Mouse (Mus musculus) frontal cortex, postnatal 36 days (tissue): ENCODE data around the gene Ercc6.

Source experiments
- DNase-seq, 2 experiments: peaks; one replicate each; pipeline ENCODE4 v3.0.0; 2022; ENCODE audit warnings: low spot score in 2 of 2

The Ercc6 gene

DNA sequence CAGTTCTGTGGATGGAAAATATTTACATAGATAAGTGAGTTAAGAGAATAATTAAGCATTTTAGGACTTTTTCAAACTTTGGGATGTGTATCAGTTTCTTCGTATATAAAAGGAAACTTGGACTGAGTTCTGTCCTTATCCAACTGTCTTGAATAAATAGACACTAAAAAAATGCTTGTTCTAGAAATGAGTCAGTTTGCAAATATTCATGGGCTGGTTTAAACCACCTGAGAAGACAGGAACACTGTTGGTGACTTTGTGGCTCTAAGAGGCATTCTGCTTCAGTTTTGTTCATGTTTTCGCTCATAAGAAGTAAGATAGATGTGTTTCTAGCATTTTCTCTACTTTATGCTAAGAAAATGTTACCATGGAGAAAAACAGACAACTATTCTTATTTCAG, 5.2 kb downstream of the Ercc6 start:
- no peak for DNase-seq

DNA sequence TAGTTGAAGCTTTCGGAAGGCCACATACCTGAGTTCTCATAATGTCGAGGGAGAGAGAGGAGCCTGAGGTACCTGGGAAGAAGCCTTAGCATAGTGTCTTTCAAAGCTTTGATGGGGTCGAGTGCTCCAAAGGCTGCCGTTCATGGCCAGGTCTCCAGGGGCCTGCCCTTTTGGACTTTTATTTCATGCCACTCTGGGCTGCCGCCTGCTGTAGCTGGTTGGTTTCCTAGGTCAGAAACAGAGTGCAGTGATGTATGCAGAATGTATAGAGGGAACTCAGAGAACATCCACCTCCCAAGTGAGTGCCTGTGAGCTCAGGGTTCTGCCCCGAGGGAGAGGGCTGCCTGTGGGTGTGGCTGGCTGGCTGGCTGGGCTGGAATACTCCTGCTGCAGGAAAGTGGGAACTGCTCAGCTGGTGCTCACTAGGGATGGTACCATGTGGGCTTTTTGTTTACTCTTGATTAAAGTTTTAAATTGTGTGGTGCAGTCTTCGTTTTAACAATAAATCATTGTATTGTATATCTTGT, 7.1 kb downstream of the Ercc6 start:
- DNase-seq, result no peak

DNA sequence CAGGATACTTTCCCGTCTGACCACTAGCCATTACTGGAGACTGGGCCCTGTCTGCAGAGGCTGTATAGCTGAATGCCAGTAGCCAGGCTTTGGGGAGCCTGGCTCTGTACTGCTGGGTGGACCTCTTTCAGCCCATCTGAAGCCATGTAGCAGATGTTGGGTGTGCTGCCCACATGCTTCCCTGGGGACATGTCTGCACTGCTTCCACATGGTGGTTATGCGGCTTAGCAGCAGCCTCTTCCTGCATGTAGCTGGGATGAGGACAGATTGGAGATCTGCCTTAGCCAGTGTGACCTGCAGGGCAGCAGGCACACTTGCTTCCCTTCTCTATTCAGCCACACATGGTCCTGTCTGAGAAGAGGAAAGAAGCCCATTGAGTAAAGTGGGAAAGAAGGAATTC, 9.0 kb downstream of the Ercc6 start:
- no peak for DNase-seq

DNA sequence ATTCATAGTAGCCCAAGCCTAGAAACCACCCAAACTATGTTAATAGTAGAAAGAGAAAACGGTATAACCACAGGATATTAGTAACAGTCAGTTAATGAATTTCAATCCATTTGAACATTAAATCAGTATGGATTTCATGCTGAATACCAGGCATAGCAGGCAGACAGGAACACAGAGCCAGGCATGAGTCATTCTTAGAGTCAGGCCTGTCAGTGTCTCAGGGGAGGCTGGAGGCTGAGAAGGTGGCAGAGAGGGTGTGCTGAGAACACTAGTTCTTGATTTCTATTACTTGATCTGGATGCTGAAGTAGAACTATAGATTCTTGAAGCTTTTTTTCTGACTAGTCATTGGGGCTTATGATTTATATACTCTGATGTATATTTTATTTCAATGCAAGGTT, 10.8 kb downstream of the Ercc6 start:
- no peak for DNase-seq

DNA sequence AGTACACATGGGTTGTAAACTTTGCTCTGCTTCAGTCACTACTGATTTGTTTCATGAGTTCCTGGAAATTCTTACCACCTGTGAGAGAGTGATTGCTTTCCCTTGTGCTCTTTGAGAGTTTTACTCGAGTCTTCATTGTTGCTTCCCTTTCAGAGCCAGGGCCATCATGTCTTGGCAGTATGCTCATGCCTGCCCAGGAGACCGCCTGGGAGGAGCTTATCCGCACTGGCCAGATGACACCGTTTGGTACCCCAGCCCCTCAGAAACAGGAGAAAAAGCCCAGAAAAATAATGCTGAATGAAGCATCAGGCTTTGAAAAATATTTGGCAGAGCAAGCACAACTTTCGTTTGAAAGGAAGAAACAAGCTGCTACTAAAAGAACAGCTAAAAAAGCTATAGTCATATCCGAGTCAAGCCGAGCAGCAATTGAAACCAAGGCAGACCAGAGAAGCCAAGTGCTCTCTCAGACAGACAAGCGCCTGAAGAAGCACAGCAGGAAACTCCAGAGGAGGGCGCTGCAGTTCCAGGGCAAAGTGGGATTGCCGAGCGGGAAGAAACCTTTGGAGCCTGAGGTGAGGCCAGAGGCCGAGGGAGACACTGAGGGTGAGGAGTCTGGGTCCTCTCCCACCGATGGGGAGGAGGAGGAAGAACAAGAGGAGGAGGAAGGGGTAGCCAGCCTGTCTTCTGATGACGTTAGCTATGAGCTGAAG, 12.8 kb downstream of the Ercc6 start:
- no peak for DNase-seq

DNA sequence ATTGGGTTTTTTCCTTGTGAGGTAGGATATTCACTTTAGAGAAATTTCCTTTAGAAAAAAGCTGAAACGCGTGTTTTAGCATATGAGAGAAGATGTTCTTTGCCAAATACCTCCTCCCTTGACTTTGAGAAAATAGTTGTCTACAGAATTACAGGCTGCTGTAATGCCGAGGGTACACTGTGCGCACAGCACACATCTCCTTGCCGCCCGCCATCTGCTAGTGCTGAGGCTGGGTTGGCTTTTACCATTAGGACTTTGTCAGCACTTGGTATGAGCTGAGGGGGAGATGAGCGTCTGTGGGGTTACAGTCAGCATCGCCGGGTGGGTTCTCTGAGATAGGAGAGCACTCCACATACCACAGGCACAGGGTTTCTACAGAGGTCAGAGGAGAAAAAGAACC, 13.9 kb downstream of the Ercc6 start:
- no peak for DNase-seq

DNA sequence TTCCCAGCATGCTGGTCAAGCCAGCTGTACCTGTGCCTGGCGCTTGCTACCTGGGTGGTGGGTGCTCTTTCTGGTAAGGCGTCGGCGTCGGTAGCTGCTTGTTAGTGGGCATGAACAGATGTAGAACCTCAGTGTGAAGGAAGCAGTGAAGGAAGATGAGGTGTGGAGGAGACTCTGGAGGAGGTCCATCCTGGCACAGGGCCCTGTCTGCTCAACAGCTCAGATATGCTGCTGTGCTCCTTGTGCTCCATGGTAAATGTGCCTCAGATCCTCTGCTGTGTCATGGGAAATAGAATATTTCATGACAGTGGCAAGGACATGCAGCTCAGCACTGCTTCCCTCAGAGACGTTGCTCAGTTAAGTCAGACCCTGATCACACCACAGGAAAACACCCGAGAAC, 15.7 kb downstream of the Ercc6 start:
- DNase-seq, result peak; percentile 63 to 70

DNA sequence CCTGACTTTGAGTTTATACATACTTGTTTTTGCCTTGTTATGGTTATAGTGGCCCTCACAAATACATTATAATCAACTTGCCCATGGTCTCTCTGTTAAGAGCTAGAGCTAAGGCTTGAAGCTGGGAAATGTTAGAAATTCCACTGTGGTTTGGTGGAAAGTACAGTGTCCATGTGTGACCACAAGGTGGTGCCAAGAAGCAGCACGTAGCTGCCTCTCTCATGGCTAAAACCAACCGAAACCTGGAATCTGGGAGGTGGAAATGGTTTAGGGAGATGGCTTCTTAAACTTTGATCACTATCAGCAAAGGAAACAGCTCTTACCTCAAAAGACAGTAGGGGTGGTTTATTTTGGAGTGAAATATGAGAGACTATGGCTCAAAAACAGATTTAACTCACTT, 17.6 kb downstream of the Ercc6 start:
- DNase-seq, result peak in 1 of 2 experiments; percentile 65

DNA sequence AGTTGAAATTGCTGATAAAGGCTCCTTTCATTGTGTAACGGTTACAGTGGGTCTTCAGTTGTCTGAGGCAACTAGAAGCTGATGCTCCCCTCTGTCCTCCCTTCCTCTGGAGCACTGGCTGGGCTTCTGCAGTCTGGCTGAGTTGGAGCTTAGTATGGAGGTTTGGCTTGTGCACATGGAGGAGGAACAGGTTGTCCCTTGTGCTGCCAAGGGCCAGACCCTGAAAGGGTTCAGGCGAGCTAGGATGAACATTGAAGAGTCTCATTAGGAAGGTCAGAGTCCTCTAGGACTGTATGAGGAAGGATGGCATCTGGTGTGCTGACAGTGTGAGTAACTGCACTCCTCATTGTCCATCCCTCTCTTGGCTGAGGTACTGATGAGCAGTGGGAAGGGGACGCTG, 18.1 kb downstream of the Ercc6 start:
- DNase-seq, result no peak

DNA sequence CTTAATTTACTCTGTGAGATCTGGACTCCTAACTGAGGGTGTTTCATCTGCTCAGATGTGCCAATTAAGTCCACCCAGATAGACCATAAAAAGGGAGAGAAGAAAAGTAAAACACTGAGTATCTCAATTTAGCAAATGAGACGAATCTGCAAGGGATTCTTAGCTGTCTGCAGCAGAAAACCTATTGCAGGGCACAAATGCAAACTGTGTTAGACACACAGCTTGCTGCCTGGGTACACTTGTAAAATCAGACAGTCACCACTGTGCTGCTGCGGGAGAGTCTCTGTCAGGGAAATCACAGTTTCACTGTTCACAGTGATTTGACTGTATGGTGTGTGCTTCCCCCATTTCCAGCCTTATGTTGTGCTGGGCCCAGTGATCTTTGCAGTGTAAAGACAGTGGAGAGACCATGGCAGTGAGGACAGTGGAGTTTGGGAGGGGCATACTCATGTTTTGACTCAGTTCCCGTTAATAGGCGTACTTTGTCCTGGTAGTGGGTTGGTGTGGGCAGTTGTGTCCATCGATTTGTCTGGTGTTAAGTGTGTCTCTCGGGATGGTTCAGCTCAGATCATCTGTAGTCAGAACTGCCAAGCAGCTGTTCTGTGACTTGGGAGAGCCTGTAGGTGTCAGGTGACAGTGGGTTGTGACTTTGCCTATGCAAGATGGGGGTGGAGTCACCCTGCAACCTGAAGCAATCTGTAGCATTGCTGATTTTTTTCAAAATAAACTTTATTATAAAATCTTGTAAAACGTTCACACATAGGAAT, 19.2 kb downstream of the Ercc6 start:
- peak in 1 of 2 experiments; percentile 35 for DNase-seq

DNA sequence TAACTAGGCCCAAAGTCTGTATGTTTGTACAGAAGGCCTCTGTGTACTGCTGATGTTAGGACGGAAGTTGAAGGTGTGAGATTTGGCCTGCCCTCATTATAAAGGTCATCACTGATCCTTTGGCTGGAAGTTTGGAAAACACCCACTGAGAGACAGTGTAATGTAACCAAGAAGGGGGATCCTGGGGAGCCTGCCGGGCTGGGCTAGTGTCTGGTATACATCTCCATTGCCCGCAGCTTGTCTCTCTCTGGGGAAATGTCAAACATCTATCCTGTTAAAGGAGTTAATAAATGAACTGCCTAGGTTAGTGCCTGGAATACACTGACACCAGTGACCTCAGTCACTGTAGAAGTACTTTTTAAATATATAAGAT, 19.8 kb downstream of the Ercc6 start:
- DNase-seq, result no peak

DNA sequence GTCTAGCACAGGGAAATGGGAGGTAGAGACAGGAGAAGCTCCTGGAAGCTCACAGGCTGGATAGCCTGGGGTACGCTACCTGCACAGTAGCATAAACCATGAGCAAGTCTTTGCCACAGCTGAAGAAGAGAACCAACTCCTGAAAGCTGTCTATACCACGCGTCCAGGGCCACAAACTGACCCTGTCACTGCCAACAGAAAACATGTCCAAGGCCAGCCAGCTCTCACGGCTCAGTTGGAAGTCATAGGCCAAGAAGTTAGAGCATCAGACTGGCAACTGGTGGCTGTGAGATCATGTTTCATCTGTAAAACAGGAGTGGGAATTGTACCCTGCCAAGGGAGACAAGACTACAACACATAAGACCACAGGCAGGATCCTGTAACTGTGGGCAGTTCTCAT, 20.3 kb downstream of the Ercc6 start:
- no peak for DNase-seq

DNA sequence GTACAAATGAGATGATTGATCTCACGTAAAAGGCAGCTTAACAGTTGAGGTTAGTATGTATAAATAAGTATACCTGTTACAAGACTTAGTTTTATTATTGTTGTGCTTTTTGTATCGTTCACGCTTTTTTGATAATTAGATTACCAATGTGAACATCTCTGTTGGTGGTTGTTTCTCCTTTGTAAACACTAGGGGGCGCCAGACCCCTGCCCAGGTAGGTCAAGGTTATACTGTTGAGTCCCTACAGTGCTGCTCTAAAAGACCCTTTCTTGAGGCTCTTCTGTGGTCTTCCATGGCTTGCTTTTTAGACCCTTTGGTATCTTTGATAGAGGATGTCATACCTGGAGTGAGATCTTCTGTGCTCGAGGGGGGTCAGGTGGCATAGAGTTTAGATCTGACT, 20.8 kb downstream of the Ercc6 start:
- no peak for DNase-seq

DNA sequence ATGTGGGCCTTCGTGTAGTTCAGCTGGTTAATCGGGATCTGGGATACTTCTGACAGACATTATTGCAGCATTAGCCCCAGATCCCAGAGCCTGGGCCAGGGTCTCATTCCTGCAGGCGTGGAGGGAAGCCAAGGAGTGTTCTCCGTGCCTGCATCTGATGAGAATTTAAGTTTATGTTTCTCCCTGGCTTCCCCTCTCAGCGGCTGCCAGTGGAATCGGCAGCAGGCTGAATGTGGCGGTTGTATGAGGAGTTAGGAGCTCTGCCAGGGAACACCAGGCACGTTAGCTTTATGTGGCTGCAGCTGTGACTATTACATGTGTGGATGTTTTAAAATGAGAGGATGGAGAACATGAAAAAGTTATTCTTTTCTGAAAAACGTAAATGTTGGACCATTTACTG, 23.4 kb downstream of the Ercc6 start:
- DNase-seq, result peak in 1 of 2 experiments; percentile 40

DNA sequence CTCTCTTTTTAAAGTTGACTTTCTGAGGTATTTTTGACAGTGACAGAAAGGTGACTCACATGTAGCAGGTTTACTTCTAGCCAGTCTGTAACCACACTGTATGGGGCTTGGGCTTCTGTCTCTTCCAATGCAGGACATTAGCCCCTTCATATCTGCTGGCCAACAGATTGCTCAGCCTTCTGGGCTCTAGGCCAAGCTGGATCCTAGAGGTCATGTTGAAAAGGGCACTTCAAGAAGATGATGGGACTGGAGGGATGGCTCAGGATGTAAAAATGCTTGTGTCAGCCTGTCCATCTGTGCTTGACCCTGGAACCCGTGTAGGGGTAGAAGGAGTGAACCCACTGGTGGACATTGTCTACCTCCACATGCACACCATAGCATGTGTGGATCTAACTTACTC, 24.8 kb downstream of the Ercc6 start:
- DNase-seq, result no peak

DNA sequence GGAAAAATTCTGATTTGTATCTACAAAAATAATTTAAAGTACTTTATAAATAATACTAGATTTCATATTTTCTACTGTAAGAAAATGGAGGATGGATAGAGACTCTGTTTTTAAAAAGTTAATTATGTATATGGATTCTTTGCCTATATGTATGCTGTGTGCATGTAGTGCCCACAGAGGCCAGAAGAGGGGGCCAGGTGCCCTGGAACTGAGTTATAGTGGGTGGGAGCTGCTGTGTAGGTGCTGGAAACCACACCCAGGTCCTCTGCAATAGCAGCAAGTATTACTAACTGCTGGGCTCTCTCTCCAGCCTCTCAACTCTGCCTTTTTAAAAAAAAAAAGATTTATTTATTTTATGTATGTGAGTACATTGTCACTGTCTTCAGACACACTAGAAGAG, 29.8 kb downstream of the Ercc6 start:
- DNase-seq, result no peak

DNA sequence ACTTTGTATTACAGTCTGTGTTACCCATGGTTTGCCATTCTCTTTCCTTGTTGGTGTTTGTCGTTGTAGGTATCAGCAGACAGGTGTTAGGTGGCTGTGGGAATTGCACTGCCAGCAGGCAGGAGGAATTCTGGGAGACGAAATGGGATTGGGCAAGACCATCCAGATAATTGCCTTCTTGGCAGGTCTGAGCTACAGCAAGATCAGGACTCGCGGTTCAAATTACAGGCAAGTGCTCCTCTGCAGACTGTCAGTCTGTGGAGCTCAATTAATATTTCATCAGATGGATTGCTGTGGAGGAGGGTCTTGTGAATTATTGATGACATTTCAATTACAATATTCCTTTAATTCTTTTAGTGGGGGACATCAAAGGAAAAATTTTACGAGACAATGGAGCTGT, 33.4 kb downstream of the Ercc6 start:
- DNase-seq, result no peak

DNA sequence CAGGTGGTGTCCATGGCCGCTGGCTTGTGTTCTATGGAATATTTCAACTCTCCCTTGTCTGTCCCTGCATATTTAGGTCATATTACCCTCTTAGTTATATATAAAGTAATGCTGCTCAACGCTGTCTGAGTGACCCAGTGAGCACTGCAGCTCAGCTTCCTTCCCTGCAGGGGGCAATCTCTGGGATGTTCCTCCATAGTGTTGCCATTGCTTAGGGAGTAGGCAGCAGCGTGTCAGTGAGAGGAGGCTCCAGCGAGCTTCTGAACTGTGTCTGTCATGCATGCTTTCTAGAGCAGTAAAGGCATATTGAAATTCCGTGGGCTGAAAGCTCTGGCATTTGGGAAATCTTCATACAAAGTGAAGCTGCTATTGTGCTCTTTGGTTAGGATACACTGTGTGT, 38.5 kb downstream of the Ercc6 start:
- DNase-seq, result no peak

DNA sequence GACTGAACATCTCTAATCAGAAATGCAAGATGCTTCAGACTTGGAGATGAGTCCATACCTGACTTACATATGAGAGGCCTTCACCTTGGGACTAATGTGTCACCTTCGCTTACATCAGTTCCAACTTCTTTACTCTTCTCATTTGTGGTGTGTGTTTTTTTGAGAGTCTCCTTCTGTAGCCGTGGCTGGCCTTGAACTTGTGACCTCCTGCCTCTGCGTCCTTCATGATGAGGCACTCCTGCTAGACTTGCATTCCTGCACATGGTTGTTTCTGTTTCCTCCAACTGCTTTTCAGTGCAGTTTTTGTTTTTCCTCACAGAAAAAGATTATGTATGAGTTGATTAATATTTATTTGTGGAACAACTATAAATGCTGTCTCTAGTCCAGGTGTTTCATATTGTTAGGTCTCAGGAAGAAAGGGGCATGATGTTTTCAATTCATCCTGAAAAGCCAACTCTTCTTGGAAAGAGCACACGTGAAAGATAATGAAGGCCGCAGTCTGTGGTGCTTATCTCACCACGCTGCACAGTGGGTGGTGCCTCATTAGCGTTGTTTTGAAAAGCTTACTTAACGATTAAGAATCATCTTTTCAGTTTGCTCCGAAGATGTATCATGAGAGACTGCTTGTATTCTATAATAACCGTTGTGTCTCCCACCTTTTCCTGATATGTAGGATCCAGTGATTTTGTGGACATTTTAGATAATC, 40.0 kb downstream of the Ercc6 start:
- DNase-seq, result no peak

DNA sequence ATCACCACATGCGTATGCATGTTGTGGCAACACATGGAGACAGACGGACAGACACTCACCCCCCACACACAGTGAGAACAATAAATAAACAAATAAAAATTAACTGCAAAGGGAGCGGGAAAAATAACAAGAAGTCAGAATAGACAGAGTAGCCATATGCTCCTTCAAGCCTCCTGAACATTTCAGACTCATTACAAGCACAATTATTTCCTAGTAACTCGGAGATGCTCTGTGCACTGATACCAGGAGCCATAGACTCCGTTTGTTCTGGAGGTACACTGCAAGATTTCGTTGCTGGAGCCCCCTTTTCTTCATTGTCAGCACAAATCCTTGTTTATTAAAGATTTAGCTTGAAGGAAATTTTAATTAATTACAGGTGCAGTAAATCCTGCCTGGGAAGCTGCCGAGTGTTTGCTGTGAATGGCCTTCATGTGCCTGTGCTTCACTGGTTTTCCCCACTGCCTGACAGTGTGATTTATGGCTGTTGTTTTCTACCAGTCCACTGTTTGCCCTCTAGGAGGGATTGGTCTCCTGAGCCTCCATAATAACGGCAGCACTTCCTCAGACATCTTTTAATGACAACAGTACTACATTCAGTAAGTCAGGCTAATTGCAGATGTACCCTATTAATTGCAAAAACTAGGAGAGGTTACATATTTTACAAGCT, 41.7 kb downstream of the Ercc6 start:
- DNase-seq, result no peak

DNA sequence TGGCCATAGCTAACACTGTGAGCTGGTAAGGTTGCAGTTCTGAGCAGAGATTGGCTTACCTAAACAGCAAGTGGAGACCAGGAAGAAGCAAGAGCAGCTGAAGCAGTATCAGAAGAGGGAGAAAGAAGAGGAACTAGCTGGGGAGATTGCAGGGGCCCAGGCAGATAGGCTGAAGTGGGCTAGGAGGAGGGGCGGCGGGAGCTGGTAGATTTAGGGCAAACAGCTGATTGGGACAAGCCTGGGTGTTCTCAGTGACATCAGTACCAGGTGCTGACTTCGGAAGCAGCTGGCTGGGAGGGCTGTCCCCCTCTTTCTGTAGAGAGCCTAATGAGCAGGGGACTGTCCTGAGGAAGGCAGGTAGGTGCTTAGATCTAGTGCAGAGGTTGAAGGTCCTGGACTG, 48.1 kb downstream of the Ercc6 start:
- DNase-seq, result no peak

DNA sequence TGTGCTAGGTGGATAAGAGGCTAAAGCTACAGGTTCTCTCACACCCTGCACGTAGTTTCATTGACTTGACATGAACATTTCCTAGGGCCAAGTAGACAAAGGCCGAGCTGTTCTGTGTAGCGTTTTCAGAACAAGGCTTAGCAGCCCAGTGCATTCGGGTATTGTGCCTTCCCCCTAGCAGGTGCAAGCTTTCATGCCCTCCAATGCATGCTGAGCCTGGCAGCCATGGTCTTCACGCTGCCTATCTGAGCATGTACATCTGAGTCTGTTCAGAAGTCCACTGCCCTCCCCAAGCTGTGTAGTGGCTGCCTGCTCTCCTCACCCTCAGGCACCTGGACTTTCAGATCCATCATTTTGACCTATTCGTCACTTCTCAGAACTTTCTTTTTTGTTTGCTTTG, 50.3 kb downstream of the Ercc6 start:
- no peak for DNase-seq
